Mouse (Mus musculus) liver, embryonic 16.5 days (tissue): ENCODE measurements around the gene Gm6096. TPM values are rescaled to one million over a fixed set of nuclear protein-coding genes. Genes with fewer than 3 reads are reported as not detected.

ENCODE experiments used
- ATAC-seq: fragments of 200-750 bp; cut with Nextera tagmentation; 2 replicates; pipeline ENCODE4 v1.8.0; 2017; ENCODE audit warnings: low read depth, mild to moderate bottlenecking, moderate number of reproducible peaks, moderate library complexity
- H3K27ac ChIP-seq: fragments of 300-500 bp; sonication (generic); 2 replicates; pipeline ENCODE4 v1.5.1; 2014; ENCODE audit warnings: mild to moderate bottlenecking, low read length
- H3K27me3 ChIP-seq: fragments of 300-500 bp; sonication (generic); 2 replicates; pipeline ENCODE4 v1.6.1; 2014; ENCODE audit warnings: low read depth, low read length, mixed read lengths; ENCODE audit not compliant: control insufficient read depth, insufficient read depth
- H3K36me3 ChIP-seq: fragments of 300-500 bp; sonication (generic); 2 replicates; pipeline ENCODE4 v1.6.1; 2014; ENCODE audit warnings: mild to moderate bottlenecking; ENCODE audit not compliant: control insufficient read depth, insufficient read depth
- H3K4me1 ChIP-seq: fragments of 300-500 bp; sonication (generic); 2 replicates; pipeline ENCODE4 v1.6.1; 2014; ENCODE audit warnings: low read depth, low read length, mixed read lengths; ENCODE audit not compliant: control insufficient read depth
- H3K4me2 ChIP-seq: fragments of 300-500 bp; sonication (generic); 2 replicates; pipeline ENCODE4 v1.6.1; 2014; ENCODE audit warnings: low read depth, low read length, mixed read lengths
- H3K4me3 ChIP-seq: fragments of 300-500 bp; sonication (generic); 2 replicates; pipeline ENCODE4 v1.5.1; 2014; ENCODE audit warnings: low read depth, mild to moderate bottlenecking, low read length
- H3K9ac ChIP-seq: fragments of 300-500 bp; sonication (generic); 2 replicates; pipeline ENCODE4 v1.6.1; 2014; ENCODE audit warnings: low read depth, low read length
- H3K9me3 ChIP-seq: fragments of 300-500 bp; sonication (generic); replicated peaks from 2 replicates; pipeline ENCODE4 v1.6.1; 2016; ENCODE audit warnings: low read length; ENCODE audit not compliant: control insufficient read depth
- WGBS: fragments of 180-500 bp; shearing (Covaris S2); extraction: QIAGEN DNeasy Blood & Tissue Kit; methylation state at CpG from one replicate; pipeline ENCODE4 v1.1.7; 2014; ENCODE audit not compliant: insufficient replicate concordance; 5-methylcytosine and 5-hydroxymethylcytosine counted together
- polyA plus RNA-seq: library from polyadenylated mRNA; unstranded; fragments of >200 nt; fragmentation: Nextera tagmentation; extraction: Ambion mirVana; gene quantifications from 2 replicates; pipeline ENCODE4 v1.2.1, GENCODE M21; 2015

Gm6096 gene
- polyA plus RNA-seq, 1 experiment from 2014 or later = 0.24 TPM

DNA sequence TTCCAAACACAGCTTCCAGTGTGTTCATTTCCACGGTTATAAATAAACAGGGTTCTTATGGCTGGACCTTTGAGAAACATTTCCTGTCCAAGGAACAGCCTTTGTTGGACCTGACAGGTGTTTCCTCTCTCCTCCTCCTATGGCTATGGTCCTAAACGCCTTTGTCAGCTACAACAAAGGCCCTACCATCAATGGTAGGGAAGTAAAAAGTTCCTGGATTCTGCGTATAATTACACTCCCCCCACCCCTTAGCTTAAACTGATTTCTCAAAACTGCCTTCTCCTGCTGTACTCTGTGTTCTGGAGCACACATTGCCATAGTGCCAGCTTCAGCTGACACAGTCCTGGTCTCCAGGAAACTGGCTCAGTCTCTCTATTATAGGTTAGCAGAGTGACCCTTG, 4.3 kb downstream of the Gm6096 start:
- Histone ChIP-seq H3K4me1 (no peaks in the 10 kb centered on the region), H3K9ac (no peak overlapping the region), H3K36me3 (peaks cover 29% of the 10 kb centered on the region), H3K27me3 (no peaks in the 10 kb centered on the region), H3K4me3 (no peak overlapping the region), H3K9me3 (no peaks in the 10 kb centered on the region), H3K4me2 (no peak overlapping the region), H3K27ac (no peak overlapping the region)
- ATAC-seq = no peak
- WGBS = 45% methylated on average over 3 of the region's 3 CpGs

DNA sequence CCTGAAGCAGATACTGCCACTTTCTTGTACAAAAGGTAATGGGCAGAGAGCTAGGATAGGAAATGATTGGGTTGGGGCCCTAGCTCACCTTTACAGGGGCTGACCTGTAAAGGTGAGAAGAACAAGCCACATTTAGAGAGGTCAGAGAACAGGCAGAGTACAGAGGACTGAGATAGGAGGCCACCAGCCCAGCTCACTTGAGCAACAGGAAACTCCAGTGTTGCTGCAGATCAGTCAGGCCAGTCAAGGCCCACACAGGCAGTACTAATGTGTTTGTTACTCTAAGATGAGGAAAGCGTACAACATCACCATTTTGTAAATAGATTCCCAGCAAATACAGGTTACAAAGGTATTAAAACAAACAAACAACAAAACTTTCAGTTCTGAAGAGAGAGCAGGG, 5.1 kb downstream of the Gm6096 start:
- no peak overlapping the region for H3K9ac ChIP-seq
- H3K27me3 ChIP-seq = no peaks in the 10 kb centered on the region
- H3K27ac ChIP-seq = no peak overlapping the region
- ATAC-seq = no peak
- peaks cover 30% of the 10 kb centered on the region for H3K36me3 ChIP-seq
- no peaks in the 10 kb centered on the region for H3K4me1 ChIP-seq
- no peaks in the 10 kb centered on the region for H3K9me3 ChIP-seq
- H3K4me2 ChIP-seq = no peak overlapping the region
- WGBS = 73% methylated on average over 1 of the region's 1 CpGs
- no peak overlapping the region for H3K4me3 ChIP-seq

DNA sequence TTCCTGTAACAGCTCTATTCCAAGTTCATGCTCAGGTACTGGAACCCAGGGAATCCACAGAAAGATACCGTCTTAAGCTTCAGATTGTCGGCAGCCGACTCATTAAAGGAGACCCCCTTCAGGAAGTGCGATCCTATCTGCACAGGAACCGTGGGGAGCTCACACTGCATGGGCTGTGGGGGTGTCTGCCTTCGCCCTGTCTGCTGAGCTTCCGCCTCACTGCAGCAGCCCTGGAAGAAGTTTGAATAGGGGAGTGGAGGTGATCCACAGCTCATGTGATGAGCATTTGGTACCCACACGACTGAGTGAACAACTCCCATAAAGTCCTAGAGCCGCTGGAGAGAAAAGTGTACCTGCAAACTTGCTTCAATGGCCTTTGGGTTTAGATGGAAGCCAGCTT, 6.4 kb downstream of the Gm6096 start:
- no peak for ATAC-seq
- Histone ChIP-seq H3K9ac (no peak overlapping the region), H3K4me1 (no peaks in the 10 kb centered on the region), H3K27me3 (no peaks in the 10 kb centered on the region), H3K27ac (no peak overlapping the region), H3K4me2 (no peak overlapping the region), H3K4me3 (no peak overlapping the region), H3K9me3 (no peaks in the 10 kb centered on the region), H3K36me3 (peaks cover 31% of the 10 kb centered on the region)
- WGBS = 63% methylated on average over 9 of the region's 9 CpGs

DNA sequence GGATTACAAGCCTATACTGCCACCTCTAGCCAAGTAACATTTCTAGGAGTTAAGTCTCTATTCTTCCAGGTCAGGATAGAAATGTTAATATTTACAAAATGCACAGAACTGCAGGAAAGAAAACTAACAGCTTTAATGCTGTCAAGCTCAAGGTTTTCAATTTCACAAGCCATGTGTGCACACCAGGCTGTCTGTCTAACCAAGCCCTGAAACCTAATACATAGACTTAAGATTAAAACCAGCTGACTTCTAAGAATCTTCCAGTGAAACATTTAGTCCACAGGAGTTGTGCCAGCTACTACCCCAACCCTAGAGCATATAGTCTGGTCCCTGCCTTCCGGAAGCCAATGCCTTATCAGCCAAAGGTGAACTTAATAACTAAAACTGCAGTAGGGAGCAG, 7.6 kb downstream of the Gm6096 start:
- Histone ChIP-seq H3K9me3 (no peaks in the 10 kb centered on the region), H3K27me3 (no peaks in the 10 kb centered on the region), H3K4me2 (no peak overlapping the region), H3K4me3 (no peak overlapping the region), H3K4me1 (no peaks in the 10 kb centered on the region), H3K27ac (no peak overlapping the region), H3K9ac (no peak overlapping the region), H3K36me3 (peaks cover 32% of the 10 kb centered on the region)
- ATAC-seq = no peak
- WGBS = 76% methylated on average over 1 of the region's 1 CpGs

DNA sequence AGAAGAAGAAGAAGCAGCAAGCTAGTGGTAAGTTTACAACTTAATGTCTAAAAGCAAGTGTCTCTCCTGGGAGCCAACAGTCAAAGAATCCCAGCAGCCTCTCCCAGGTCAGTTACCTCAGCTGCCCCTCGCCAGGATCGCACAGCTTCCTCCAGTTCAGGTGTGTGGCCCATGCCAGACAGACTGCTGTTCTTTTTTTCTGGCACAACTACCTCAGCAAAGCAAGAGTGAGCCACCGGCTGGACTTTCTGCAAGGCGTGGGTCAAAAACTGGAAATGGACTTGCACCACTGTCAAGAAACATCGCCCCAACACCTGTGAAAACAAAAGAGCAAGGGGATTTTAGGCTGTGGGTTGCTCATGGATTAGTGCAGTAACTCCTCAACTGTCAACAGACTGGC, 12.6 kb downstream of the Gm6096 start:
- no peak overlapping the region for H3K4me2 ChIP-seq
- 85% methylated on average over 5 of the region's 5 CpGs for WGBS
- H3K36me3 ChIP-seq = peaks cover 8% of the 10 kb centered on the region
- no peaks in the 10 kb centered on the region for H3K9me3 ChIP-seq
- H3K4me1 ChIP-seq = peaks cover 11% of the 10 kb centered on the region
- ATAC-seq = no peak
- no peaks in the 10 kb centered on the region for H3K27me3 ChIP-seq
- H3K9ac ChIP-seq = no peak overlapping the region
- H3K27ac ChIP-seq = no peak overlapping the region
- H3K4me3 ChIP-seq = no peak overlapping the region

DNA sequence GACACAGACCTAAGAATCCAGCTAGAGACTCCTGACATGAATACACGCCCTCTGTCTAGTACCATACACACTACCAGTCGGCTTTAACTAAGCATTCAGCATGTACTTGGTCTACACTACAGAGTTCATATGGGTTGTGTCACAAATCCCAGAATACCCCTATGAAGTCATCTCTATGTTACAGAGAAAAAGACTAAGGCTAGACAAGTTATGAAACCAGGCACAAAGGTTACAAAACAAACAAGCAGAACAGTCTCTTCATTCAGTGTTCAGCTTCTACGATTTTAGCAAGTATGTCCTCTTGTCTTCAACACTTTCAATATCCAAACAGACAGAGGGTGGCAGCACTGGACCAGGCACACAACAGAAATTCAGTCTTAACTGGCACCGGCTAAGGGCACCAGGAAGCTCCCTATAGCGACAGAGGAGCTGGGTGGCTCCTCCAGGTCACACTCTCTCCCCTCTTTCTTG, 15.1 kb downstream of the Gm6096 start:
- ATAC-seq = peak; percentile 74
- Histone ChIP-seq H3K9me3 (no peaks in the 10 kb centered on the region), H3K9ac (no peak overlapping the region; the same call in 1 of the 2 replicates), H3K4me3 (no peak overlapping the region), H3K4me2 (0 out of 2 replicates have a peak overlapping the region, but pooled peaks have one; percentile 1), H3K27me3 (no peaks in the 10 kb centered on the region), H3K36me3 (peaks cover 7% of the 10 kb centered on the region), H3K4me1 (peaks cover 11% of the 10 kb centered on the region), H3K27ac (no peak overlapping the region)
- 44% methylated on average over 5 of the region's 5 CpGs for WGBS

DNA sequence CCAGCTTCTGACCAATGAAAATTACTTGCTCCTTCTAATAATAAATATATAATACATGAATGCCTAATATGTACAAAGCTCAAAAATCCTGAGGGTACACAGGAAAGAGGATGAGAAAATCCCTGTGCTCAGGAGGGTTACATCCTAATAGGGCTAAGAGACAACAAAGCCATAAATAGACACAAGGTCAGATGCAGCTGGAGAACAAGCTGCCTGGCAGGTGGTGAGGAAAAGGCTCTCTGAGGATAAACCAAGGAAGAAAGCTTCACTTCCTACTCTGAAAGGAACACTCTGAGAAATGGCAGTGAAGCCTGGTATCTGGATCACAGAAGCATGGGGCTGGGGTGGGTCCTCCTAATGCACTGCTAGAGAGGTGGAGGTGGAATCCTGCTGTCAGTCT, 15.6 kb downstream of the Gm6096 start:
- H3K4me2 ChIP-seq = no peak overlapping the region
- H3K4me3 ChIP-seq = no peak overlapping the region
- H3K4me1 ChIP-seq = peaks cover 11% of the 10 kb centered on the region
- H3K27ac ChIP-seq = no peak overlapping the region
- H3K9me3 ChIP-seq = no peaks in the 10 kb centered on the region
- H3K9ac ChIP-seq = no peak overlapping the region
- ATAC-seq = no peak
- no peaks in the 10 kb centered on the region for H3K27me3 ChIP-seq
- peaks cover 5% of the 10 kb centered on the region for H3K36me3 ChIP-seq

DNA sequence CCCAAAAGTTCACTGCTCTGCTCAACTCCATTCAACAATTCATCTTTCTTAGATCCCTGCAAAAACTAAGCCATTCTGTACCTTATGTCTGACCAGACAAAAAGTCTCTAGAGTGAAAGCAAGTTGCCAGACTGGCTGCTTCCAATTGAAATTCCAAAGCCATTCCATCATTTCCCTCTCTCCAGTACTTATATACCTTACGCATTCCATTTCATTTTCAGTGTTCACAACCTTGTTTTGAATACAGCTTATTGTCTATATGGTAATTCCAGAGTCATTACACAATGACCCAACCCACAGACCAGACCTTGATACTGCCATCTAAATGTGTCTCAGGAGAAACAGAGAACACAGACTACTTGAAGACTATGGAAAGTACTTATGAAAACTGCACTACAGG, 17.6 kb downstream of the Gm6096 start:
- peaks cover 11% of the 10 kb centered on the region for H3K4me1 ChIP-seq
- WGBS = 71% methylated on average over 1 of the region's 1 CpGs
- H3K27me3 ChIP-seq = no peaks in the 10 kb centered on the region
- H3K9me3 ChIP-seq = no peaks in the 10 kb centered on the region
- peaks cover under 1% of the 10 kb centered on the region; the same call in 1 of the 2 replicates for H3K36me3 ChIP-seq
- H3K4me2 ChIP-seq = no peak overlapping the region
- H3K4me3 ChIP-seq = no peak overlapping the region
- H3K27ac ChIP-seq = no peak overlapping the region
- no peak overlapping the region for H3K9ac ChIP-seq
- no peak for ATAC-seq

DNA sequence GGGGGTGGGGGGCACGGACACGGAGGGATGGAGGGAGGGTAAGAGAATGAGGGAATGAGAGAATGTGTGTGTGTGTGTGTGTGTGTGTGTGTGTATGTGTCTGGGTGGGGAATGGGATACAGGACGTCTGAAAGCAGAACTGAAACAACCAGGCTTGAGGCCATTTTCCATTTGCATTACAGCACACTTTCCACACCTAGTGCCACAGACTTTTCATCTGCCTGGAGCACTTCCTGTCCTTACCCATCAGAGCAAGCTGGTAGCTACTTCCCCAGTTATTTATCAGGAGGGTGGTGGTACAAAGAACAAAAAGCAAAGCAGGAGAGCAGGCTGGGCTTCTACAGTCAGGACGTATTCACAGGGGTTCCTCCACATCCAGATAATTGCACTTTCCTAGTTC, 21.6 kb downstream of the Gm6096 start:
- 60% methylated on average over 4 of the region's 4 CpGs for WGBS
- H3K9me3 ChIP-seq = no peaks in the 10 kb centered on the region
- H3K4me1 ChIP-seq = no peaks in the 10 kb centered on the region; the same call in 1 of the 2 replicates
- no peak overlapping the region for H3K4me3 ChIP-seq
- H3K9ac ChIP-seq = no peak overlapping the region
- H3K27ac ChIP-seq = no peak overlapping the region
- no peak overlapping the region for H3K4me2 ChIP-seq
- H3K36me3 ChIP-seq = no peaks in the 10 kb centered on the region
- H3K27me3 ChIP-seq = no peaks in the 10 kb centered on the region
- no peak for ATAC-seq
